Mouse (Mus musculus) ES-Bruce4 (cell line): Measurements from ENCODE around the gene Slc6a11.

Experiments
- CTCF ChIP-seq: IDR thresholded peaks from one replicate; pipeline ENCODE4 v1.8.1; 2011; ENCODE audit warnings: low read depth, low read length
- POLR2A ChIP-seq: IDR thresholded peaks from one replicate; pipeline ENCODE4 v1.8.1; 2011; ENCODE audit warnings: low read length; ENCODE audit not compliant: insufficient read depth

DNA sequence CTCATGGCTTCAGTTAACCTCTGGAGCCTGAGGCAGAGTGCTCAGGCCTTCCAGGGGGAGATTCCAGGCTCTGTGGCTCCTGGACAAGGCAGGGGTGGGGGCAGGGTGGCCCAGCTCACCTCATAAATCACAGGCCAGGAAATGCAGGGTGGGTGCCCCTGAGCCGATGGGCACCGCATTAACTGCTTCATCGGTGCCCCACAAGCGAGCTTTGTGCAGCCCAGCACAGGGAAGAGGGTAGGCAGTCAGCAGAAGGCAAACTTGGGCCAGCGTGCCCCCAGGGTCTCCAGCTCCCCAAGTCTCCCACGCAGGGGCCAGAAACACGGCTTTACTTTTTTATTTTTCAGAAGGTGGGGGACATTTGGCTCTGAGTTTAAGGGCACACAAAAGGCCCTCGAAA, 29.1 kb upstream of the Slc6a11 start:
- no peak for TF ChIP-seq CTCF
- no peak for TF ChIP-seq POLR2A
